Mouse (Mus musculus) embryonic facial prominence, embryonic 10.5 days (tissue): ENCODE results near the gene Sncg. TPM values are rescaled to one million over a fixed set of nuclear protein-coding genes. Genes with fewer than 3 reads are reported as not detected.
"Not testable (repeated sequence)": the region's sequence is repeated elsewhere in the genome, so short reads cannot be mapped to it uniquely, and the experiment has no call there.

Experiments
- DNase-seq: peaks from one replicate; pipeline ENCODE4 v3.0.0-alpha.2; 2017; ENCODE audit warnings: low spot score
- H3K27ac ChIP-seq: fragments of 300-500 bp; sonication (generic); replicated peaks from 2 replicates; pipeline ENCODE4 v1.5.1; 2016; ENCODE audit warnings: mild to moderate bottlenecking
- H3K27me3 ChIP-seq: fragments of 300-500 bp; sonication (generic); replicated peaks from 2 replicates; pipeline ENCODE4 v1.6.1; 2016; ENCODE audit warnings: low read depth, mild to moderate bottlenecking; ENCODE audit not compliant: poor library complexity, severe bottlenecking
- H3K36me3 ChIP-seq: fragments of 300-500 bp; sonication (generic); replicated peaks from 2 replicates; pipeline ENCODE4 v1.6.1; 2016; ENCODE audit warnings: mild to moderate bottlenecking, moderate library complexity
- H3K4me1 ChIP-seq: fragments of 300-500 bp; sonication (generic); 2 replicates; pipeline ENCODE4 v1.6.1; 2016
- H3K4me3 ChIP-seq: fragments of 300-500 bp; sonication (generic); 2 replicates; pipeline ENCODE4 v1.5.1; 2016; ENCODE audit warnings: mild to moderate bottlenecking, moderate library complexity
- H3K9me3 ChIP-seq: fragments of 300-500 bp; sonication (generic); 2 replicates; pipeline ENCODE4 v1.6.1; 2016; ENCODE audit warnings: mild to moderate bottlenecking
- WGBS: fragments of 180-500 bp; shearing (Covaris S2); methylation state at CpG from one replicate; pipeline ENCODE4 v1.1.7; 2016; 5-methylcytosine and 5-hydroxymethylcytosine counted together
- polyA plus RNA-seq: library from polyadenylated mRNA; unstranded; fragments of >200 nt; fragmentation: Nextera tagmentation; extraction: Ambion mirVana; gene quantifications from 2 replicates; pipeline ENCODE4 v1.2.1, GENCODE M21; 2016

The Sncg gene
- 21.9 and 44.5 TPM in 2 replicates for polyA plus RNA-seq

DNA sequence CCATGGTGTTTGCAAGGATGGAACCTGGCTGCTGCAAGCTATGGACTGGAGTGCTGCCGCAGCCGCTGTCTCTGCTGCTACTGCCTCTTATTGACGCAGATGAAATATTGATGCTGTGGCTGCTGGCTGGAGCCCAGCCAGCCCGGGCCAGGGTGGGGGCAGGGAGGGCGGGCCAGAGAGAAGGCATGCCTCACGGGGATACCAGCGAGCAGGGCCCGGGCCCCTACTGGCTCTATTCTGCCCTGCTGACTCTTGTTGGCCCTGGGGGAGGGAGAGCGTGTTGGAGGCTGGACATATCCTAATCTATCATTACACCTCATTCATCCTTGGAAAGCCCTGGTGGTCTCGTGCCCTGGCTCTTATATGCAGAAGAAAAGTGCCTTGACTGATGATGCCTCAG lies at the start of gene Sncg:
TSS of gene Sncg (minus strand) at position 213 of the 400 bp plus-strand sequence.
- 72% methylated on average over 10 of the region's 10 CpGs for WGBS
- H3K4me3 ChIP-seq = peak within 1 kb of the TSS; percentile 14; the same call in 1 of the 2 replicates
- H3K27ac ChIP-seq = peak within 1 kb of the TSS; percentile 72
- DNase-seq = no peak
- H3K9me3 ChIP-seq = no peaks in the 10 kb centered on the region
- H3K4me1 ChIP-seq = peaks cover 56% of the 10 kb centered on the region
- H3K27me3 ChIP-seq = no peaks in the 10 kb centered on the region
- no peaks in the 10 kb centered on the region for H3K36me3 ChIP-seq

DNA sequence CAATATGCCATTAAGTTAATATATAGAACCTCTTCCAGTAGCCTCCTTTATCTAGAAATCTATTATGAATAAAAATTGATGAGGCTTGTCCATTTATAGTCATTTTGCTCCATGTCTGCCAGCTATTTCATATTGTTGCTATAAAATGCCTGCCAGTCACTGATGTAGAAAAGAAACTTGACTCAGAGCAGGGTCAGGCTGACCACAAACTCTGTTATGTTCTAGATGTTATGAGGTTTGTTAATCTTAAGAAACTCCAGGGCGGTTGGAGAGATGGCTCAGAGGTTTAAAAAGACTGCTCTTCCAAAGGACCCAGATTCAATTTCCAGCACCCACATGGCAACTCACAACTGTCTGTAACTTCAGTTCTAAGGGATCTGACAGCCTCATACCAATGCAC lies 46.5 kb upstream of the Sncg start:
- Histone ChIP-seq H3K36me3 (peaks cover 95% of the 10 kb centered on the region), H3K4me1 (no peaks in the 10 kb centered on the region), H3K27me3 (no peaks in the 10 kb centered on the region), H3K9me3 (no peaks in the 10 kb centered on the region), H3K4me3 (no peak overlapping the region), H3K27ac (no peak overlapping the region)
- DNase-seq = no peak
- WGBS = 88% methylated on average over 1 of the region's 1 CpGs

DNA sequence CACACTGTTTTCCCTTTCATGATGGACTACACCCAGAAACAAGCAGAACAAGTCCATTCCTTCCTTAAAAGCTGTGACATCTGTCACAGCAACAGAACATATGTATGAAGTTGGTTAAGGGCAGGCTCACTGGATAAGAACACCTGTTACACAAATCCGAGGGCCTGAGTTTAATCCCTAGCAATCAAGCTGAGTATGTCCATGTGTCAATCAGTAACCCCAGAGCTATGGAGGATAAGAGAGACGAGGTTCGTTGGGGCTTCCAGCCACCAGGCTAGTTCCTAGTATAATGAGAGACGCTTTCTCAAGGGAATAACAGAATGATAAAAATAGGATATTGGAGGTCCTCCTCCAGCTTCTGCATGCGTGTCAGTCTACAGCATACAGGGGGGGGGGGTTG lies 42.9 kb upstream of the Sncg start:
- no peaks in the 10 kb centered on the region for H3K4me1 ChIP-seq
- DNase-seq = no peak
- no peak overlapping the region for H3K4me3 ChIP-seq
- no peak overlapping the region for H3K27ac ChIP-seq
- H3K36me3 ChIP-seq = peaks cover 95% of the 10 kb centered on the region
- 84% methylated on average over 5 of the region's 5 CpGs for WGBS
- no peaks in the 10 kb centered on the region for H3K9me3 ChIP-seq
- no peaks in the 10 kb centered on the region for H3K27me3 ChIP-seq

DNA sequence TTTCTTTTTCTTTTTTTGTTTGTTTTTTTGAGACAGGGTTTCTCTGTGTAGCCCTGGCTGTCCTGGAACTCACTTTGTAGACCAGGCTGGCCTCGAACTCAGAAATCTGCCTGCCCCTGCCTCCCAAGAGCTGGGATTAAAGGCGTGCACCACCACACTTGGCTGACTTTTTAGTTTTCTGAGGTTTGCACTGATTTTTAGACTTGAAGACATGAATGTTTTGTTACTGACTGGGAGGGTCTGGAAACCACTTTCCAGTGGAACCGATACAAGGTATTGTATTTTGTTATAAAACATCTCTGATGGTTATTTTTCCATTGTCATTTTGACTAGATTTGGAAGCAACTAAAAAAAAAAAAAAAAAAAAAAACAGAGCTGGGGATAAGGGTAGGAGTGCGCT lies 42.4 kb upstream of the Sncg start:
- H3K4me3 ChIP-seq, H3K27me3 ChIP-seq, H3K4me1 ChIP-seq, H3K9me3 ChIP-seq, H3K27ac ChIP-seq, DNase-seq: not testable (repeated sequence)
- H3K36me3 ChIP-seq = peaks cover 95% of the 10 kb centered on the region
- WGBS = 95% methylated on average over 4 of the region's 4 CpGs

DNA sequence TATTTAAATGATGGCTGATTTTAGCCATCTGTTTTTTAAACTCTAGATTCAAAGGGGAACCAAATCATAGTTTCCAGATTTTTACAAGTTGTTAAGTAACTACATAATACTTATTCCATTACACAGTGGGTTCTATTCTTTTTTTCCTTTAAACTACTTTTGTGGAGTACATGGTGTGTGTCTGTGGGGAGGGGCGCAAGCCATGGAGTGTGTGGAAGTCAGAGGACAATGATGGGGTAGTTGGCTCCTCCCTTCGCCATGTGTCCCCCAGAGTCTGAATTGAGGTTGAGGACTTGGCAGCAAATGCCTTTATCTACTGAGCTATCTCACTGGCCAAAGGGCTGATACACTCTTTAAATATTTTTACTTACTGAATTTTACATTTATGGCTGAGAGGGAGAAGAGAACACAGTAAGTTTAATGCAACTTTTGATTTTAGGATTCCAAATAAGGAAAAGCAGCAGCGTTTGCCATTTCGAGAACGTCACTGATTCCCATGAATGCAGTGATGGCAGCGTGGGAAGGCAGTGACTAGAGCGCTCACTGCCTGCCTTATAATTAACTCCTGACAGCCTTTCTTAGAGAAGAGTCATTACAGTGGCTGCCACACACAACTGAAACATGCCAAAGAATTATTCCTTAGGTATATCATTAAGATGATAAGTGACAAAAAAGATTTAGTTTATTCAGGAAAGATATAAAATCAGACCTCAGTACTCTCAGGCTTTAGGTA lies 37.7 kb upstream of the Sncg start:
- H3K36me3 ChIP-seq = peaks cover 96% of the 10 kb centered on the region
- H3K4me3 ChIP-seq = no peak overlapping the region
- no peaks in the 10 kb centered on the region for H3K27me3 ChIP-seq
- 95% methylated on average over 7 of the region's 7 CpGs for WGBS
- no peaks in the 10 kb centered on the region for H3K9me3 ChIP-seq
- no peaks in the 10 kb centered on the region for H3K4me1 ChIP-seq
- no peak for DNase-seq
- H3K27ac ChIP-seq = no peak overlapping the region

DNA sequence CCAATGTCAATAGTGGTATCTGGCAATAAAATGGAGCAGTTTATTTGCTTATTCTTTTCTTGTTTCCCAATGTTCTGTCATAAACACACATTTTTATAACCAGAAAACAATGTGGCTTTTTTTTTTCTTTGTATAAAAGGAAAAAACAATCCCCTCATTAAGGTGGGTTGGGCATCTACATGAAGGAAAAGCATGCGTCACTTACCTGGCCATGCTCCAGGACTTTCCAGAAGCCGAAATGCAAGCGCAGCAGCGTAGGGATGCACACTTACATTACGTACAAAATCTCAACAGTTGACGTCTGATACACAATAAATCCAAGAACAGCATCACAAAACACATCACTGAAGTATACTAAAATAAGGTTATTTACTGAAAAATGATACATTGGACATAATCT lies 36.1 kb upstream of the Sncg start:
- H3K36me3 ChIP-seq = peaks cover 100% of the 10 kb centered on the region
- H3K9me3 ChIP-seq = no peaks in the 10 kb centered on the region
- H3K27ac ChIP-seq = no peak overlapping the region
- 95% methylated on average over 6 of the region's 6 CpGs for WGBS
- no peak overlapping the region for H3K4me3 ChIP-seq
- no peaks in the 10 kb centered on the region for H3K27me3 ChIP-seq
- no peaks in the 10 kb centered on the region for H3K4me1 ChIP-seq
- no peak for DNase-seq

DNA sequence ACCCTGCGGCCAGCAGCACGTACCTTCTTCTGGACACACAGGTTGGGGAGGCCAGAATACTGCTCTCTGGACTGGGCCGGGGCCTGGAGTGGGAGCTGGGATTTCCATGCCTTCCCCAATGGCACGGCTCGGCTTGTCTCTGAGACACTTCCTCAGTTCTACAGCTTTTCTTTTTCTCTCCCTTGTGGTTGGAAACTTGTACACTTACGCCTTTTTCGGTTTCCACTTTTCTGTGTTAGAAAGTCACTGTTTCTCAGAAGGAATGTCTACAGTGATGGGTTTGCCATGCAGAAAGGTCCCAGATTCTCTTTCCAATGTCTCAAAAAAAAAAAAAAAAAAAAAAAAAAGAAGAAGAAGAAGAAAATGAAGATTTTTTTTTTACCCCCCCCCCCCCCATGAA lies 28.8 kb upstream of the Sncg start:
- 96% methylated on average over 7 of the region's 7 CpGs for WGBS
- no peak for DNase-seq
- Histone ChIP-seq H3K27me3 (no peaks in the 10 kb centered on the region), H3K4me1 (no peaks in the 10 kb centered on the region), H3K9me3 (no peaks in the 10 kb centered on the region), H3K27ac (no peak overlapping the region), H3K36me3 (peaks cover 92% of the 10 kb centered on the region), H3K4me3 (no peak overlapping the region)

DNA sequence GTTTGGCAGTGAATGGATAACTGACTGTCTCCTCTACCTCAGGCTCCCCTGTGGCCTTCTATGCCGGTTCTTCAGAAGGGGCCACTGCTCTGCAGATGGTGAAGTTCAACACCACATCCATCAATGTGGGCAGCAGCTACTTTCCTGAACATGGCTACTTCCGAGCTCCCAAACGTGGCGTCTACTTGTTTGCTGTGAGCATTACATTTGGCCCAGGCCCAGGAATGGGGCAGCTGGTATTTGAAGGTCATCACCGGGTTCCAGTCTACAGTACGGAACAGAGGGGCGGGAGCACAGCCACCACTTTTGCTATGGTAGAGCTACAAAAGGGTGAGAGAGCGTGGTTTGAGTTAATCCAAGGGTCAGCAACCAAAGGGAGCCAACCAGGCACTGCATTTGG lies 28.3 kb upstream of the Sncg start:
- Histone ChIP-seq H3K4me3 (no peak overlapping the region), H3K27ac (no peak overlapping the region), H3K9me3 (no peaks in the 10 kb centered on the region), H3K36me3 (peaks cover 92% of the 10 kb centered on the region), H3K27me3 (no peaks in the 10 kb centered on the region), H3K4me1 (no peaks in the 10 kb centered on the region)
- 93% methylated on average over 8 of the region's 8 CpGs for WGBS
- no peak for DNase-seq

DNA sequence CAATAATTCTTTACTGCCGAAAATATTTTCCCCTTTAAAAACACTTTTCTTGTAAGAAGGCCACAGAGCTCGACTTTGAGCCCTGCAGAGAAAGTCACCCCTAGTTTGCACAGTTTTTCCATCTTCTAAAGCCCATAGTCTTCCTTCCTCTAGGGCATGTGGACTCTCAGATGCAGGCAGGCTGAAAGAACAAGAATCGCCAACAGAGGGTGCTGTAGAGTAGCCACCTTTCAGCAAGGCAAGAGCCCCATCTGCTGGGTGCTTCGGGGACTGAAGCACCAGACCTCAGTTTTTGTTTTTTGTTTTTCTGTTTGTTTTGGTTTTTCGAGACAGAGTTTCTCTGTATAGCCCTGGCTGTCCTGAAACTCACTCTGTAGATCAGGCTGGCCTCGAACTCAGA lies 26.5 kb upstream of the Sncg start:
- H3K27me3 ChIP-seq = no peaks in the 10 kb centered on the region
- H3K4me3 ChIP-seq = no peak overlapping the region
- peaks cover 81% of the 10 kb centered on the region for H3K36me3 ChIP-seq
- H3K27ac ChIP-seq = no peak overlapping the region
- WGBS = 55% methylated on average over 6 of the region's 6 CpGs
- DNase-seq = peak; percentile 72
- no peaks in the 10 kb centered on the region for H3K9me3 ChIP-seq
- H3K4me1 ChIP-seq = no peaks in the 10 kb centered on the region

DNA sequence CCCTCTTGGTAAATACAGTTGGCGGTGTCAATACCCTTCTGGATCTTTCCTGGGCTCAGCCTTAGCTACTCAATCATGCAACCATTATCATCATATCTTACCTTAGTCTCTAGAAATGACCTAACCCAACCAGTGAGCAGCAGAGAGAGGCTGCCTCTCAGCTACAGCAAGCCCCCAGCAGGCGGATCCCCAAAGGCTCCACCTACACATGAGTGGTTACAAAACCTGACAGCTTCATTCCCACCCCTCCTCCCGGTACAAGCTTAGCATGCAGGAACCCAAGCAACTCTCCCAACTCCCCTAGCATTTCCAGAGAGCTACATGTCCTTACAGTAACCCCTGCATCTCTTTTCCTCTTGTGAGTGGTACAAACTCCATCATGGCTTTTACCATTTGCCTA lies 25.4 kb upstream of the Sncg start:
- 92% methylated on average over 3 of the region's 3 CpGs for WGBS
- H3K4me3 ChIP-seq = no peak overlapping the region
- H3K36me3 ChIP-seq = peaks cover 70% of the 10 kb centered on the region
- H3K27ac ChIP-seq = no peak overlapping the region
- H3K4me1 ChIP-seq = no peaks in the 10 kb centered on the region
- no peaks in the 10 kb centered on the region for H3K27me3 ChIP-seq
- no peaks in the 10 kb centered on the region for H3K9me3 ChIP-seq
- DNase-seq = no peak

DNA sequence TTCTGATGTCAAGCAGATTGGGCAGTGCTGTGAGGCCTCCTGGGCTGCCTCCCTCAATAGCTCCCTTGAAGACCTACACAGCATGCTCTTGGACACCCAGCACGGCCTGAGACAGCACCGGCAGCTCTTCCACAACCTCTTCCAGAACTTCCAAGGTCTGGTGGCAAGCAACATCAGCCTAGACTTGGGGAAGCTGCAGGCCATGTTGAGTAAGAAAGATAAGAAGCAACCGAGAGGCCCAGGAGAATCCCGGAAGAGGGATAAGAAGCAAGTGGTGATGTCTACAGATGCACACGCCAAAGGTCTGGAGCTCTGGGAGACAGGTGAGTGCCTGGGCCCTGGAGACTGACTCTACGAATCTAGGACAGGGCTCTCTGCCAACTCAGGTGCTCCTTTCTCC lies 24.7 kb upstream of the Sncg start:
- Histone ChIP-seq H3K27ac (no peak overlapping the region), H3K4me3 (no peak overlapping the region), H3K4me1 (no peaks in the 10 kb centered on the region), H3K27me3 (no peaks in the 10 kb centered on the region), H3K36me3 (peaks cover 62% of the 10 kb centered on the region), H3K9me3 (no peaks in the 10 kb centered on the region)
- 91% methylated on average over 6 of the region's 6 CpGs for WGBS
- DNase-seq = no peak

DNA sequence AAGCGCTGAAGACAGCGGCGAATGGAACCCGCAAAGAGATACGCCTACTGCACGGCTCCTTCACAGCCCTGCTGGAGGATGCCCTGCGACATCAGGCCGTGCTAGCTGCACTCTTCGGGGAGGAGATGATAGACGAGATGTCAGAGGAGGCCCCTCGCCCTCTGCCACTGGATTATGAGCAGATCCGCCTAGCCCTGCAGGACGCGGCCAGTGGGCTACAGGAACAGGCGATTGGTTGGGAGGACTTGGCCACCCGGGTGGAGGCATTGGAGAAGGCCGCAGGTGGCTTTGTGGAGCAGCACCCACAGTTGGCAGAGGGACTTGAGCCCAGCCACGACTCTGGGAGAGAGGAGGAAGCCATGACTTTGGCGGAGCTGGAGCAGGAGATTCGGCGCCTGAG lies 24.3 kb upstream of the Sncg start:
- DNase-seq = no peak
- no peak overlapping the region for H3K27ac ChIP-seq
- H3K4me1 ChIP-seq = 0 out of 2 replicates have a peak, but pooled peaks cover 2% of the 10 kb centered on the region
- H3K9me3 ChIP-seq = no peaks in the 10 kb centered on the region
- H3K27me3 ChIP-seq = no peaks in the 10 kb centered on the region
- 92% methylated on average over 21 of the region's 21 CpGs for WGBS
- H3K36me3 ChIP-seq = peaks cover 58% of the 10 kb centered on the region
- H3K4me3 ChIP-seq = no peak overlapping the region

DNA sequence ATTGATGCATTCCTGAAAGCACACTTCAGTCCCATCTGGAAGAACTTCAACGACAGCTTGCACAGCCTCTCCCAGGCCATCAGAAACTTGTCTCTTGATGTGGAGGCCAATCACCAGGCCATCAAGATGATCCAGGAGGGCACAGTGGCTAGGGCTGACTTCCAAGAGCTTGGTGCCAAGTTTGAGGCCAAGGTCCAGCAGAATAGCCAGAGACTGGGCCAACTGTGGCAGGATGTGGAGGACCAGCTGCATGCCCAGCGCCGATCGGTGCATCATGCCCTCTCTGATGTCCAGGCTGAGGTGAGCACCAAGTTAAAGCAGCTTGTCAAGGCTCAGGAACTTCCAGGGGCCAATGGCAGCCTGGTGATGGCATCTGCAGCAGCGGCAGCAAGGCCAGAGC lies 23.3 kb upstream of the Sncg start:
- no peak overlapping the region for H3K4me3 ChIP-seq
- H3K27ac ChIP-seq = no peak overlapping the region
- peaks cover 51% of the 10 kb centered on the region for H3K36me3 ChIP-seq
- H3K4me1 ChIP-seq = 0 out of 2 replicates have a peak, but pooled peaks cover 4% of the 10 kb centered on the region
- 91% methylated on average over 5 of the region's 5 CpGs for WGBS
- H3K27me3 ChIP-seq = no peaks in the 10 kb centered on the region
- H3K9me3 ChIP-seq = no peaks in the 10 kb centered on the region
- no peak for DNase-seq
